Mouse (Mus musculus): ENCODE results near the gene Usp21. TPM values are rescaled to one million over a fixed set of nuclear protein-coding genes. Genes with fewer than 3 reads are reported as not detected.

Gene Usp21
- polyA plus RNA-seq, 1 experiment = 79.1 TPM

DNA sequence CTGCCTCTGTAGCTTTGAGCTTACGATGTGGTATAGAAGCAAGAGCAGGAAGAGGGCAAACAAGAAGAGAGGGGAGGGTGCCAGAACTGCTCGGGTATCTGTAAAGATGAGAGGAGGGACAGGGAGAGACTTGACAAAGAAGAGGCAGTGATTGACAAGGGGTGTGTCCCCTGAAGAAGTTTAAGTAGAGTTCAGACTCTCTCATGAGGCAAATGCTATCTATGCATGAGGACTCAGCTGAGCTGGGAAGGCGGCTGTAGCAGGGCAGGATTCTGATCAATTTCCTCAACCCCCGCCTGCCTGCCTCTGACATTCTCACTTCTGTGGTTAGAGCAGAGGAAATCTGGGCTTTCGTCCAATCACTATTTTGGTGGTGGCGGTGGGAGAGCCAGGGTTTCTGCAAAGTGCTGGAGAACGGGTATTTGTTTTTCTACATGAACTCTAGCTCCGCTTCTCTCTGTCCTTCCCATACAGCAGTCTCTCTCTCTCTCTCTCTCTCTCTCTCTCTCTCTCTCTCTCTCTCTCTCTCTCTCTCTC, 25.1 kb downstream of the Usp21 start:
- no peak for DNase-seq
- WGBS = 1% methylated on average over 8 of the region's 8 CpGs
- Histone ChIP-seq H3K4me3 (ENCODE audit: control insufficient read depth, insufficient read depth, low read length) (no peak overlapping the region), H3K36me3 (ENCODE audit: control insufficient read depth, insufficient read depth, low read length) (no peaks in the 10 kb centered on the region), H3K27ac (ENCODE audit: control insufficient read depth, insufficient read depth, low read length) (no peak overlapping the region), H3K27me3 (ENCODE audit: control insufficient read depth, insufficient read depth, low read length) (no peaks in the 10 kb centered on the region), H3K4me1 (replicated peaks; ENCODE audit: control insufficient read depth, insufficient read depth, low read length) (0 out of 2 replicates have a peak, but pooled peaks cover 2% of the 10 kb centered on the region)
- no peak for TF ChIP-seq CTCF (IDR thresholded peaks at IDR 0.05; ENCODE audit: borderline replicate concordance, control insufficient read depth, extremely low read depth, insufficient read depth, low read length, poor library complexity)
- no peak for TF ChIP-seq POLR2A (IDR thresholded peaks at IDR 0.05; ENCODE audit: control insufficient read depth, extremely low read depth, insufficient read depth, low read length, poor library complexity)

DNA sequence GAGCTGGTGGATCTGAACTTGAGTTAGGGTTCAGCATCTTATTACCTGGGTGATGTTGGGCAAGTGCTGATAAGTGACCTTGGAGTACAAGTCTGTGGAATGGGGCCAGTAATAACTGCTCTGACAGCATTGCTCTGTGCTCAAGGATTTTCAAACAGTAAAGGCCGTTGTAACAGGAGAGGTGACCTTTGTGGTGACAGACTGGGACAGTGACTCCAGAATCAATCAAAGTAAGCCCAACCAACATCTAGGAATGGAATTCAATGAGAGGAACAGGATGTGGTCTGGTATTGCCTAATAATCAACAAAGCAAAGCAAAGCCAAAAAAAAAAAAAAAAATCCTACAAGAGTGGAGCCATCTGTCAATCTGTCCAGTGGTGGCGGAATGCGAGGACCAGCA, 27.5 kb downstream of the Usp21 start:
- TF ChIP-seq POLR2A (IDR thresholded peaks at IDR 0.05; ENCODE audit: control insufficient read depth, extremely low read depth, insufficient read depth, low read length, poor library complexity) (no peak), CTCF (IDR thresholded peaks at IDR 0.05; ENCODE audit: borderline replicate concordance, control insufficient read depth, extremely low read depth, insufficient read depth, low read length, poor library complexity) (no peak)
- 0 out of 2 replicates have a peak, but pooled peaks cover 2% of the 10 kb centered on the region for H3K4me1 ChIP-seq (replicated peaks; ENCODE audit: control insufficient read depth, insufficient read depth, low read length)
- no peak overlapping the region for H3K27ac ChIP-seq (ENCODE audit: control insufficient read depth, insufficient read depth, low read length)
- DNase-seq = no peak
- no peaks in the 10 kb centered on the region for H3K36me3 ChIP-seq (ENCODE audit: control insufficient read depth, insufficient read depth, low read length)
- WGBS = 85% methylated on average over 3 of the region's 3 CpGs
- no peaks in the 10 kb centered on the region for H3K27me3 ChIP-seq (ENCODE audit: control insufficient read depth, insufficient read depth, low read length)
- no peak overlapping the region for H3K4me3 ChIP-seq (ENCODE audit: control insufficient read depth, insufficient read depth, low read length)

DNA sequence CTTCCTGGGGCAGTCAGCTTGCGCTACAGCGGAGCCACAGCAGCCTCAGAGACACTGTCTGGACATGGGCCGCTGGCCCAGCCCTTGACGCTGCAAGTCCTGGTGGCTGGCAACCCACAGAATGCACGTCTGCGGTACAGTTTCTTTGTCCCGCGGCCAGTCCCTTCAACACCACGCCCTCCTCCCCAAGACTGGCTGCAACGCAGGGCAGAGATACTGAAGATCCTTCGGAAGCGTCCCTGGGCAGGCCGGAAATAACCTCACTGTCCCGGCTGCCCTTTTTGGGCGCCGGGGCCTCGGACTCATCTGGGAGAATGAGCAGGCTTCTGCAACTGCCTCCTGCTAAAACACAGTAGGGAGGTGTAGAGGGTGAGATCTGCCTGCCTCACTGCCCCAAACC, 28.9 kb downstream of the Usp21 start:
- H3K27me3 ChIP-seq (ENCODE audit: control insufficient read depth, insufficient read depth, low read length) = no peaks in the 10 kb centered on the region
- TF ChIP-seq CTCF (IDR thresholded peaks at IDR 0.05; ENCODE audit: borderline replicate concordance, control insufficient read depth, extremely low read depth, insufficient read depth, low read length, poor library complexity) (no peak), POLR2A (IDR thresholded peaks at IDR 0.05; ENCODE audit: control insufficient read depth, extremely low read depth, insufficient read depth, low read length, poor library complexity) (no peak)
- no peaks in the 10 kb centered on the region for H3K36me3 ChIP-seq (ENCODE audit: control insufficient read depth, insufficient read depth, low read length)
- no peak for DNase-seq
- no peak overlapping the region for H3K4me3 ChIP-seq (ENCODE audit: control insufficient read depth, insufficient read depth, low read length)
- no peak overlapping the region for H3K27ac ChIP-seq (ENCODE audit: control insufficient read depth, insufficient read depth, low read length)
- WGBS = 54% methylated on average over 17 of the region's 17 CpGs
- H3K4me1 ChIP-seq (replicated peaks; ENCODE audit: control insufficient read depth, insufficient read depth, low read length) = 0 out of 2 replicates have a peak, but pooled peaks cover 2% of the 10 kb centered on the region

DNA sequence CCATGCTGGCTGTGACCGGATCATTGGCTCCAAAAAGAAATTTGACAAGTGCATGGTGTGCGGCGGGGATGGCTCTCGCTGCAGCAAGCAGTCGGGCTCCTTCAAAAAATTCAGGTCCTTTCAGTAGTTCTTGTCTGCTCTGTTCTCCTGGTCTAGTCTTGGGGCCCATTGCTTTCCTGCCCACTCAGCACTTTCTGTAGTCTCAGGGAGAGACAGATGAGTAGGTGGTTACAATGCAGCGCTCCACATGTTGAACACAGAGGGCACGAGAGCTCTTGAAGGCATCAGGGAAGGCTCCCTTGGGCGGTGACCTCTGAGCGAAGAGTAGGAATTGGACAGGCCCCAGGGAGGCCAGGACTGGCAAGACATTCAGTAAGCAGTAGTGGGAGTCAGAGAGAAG, 30.0 kb downstream of the Usp21 start:
- Histone ChIP-seq H3K4me3 (ENCODE audit: control insufficient read depth, insufficient read depth, low read length) (no peak overlapping the region), H3K4me1 (replicated peaks; ENCODE audit: control insufficient read depth, insufficient read depth, low read length) (0 out of 2 replicates have a peak, but pooled peaks cover 1% of the 10 kb centered on the region), H3K36me3 (ENCODE audit: control insufficient read depth, insufficient read depth, low read length) (no peaks in the 10 kb centered on the region), H3K27ac (ENCODE audit: control insufficient read depth, insufficient read depth, low read length) (no peak overlapping the region), H3K27me3 (ENCODE audit: control insufficient read depth, insufficient read depth, low read length) (no peaks in the 10 kb centered on the region)
- 93% methylated on average over 9 of the region's 9 CpGs for WGBS
- DNase-seq = no peak
- no peak for TF ChIP-seq POLR2A (IDR thresholded peaks at IDR 0.05; ENCODE audit: control insufficient read depth, extremely low read depth, insufficient read depth, low read length, poor library complexity)
- no peak for TF ChIP-seq CTCF (IDR thresholded peaks at IDR 0.05; ENCODE audit: borderline replicate concordance, control insufficient read depth, extremely low read depth, insufficient read depth, low read length, poor library complexity)

DNA sequence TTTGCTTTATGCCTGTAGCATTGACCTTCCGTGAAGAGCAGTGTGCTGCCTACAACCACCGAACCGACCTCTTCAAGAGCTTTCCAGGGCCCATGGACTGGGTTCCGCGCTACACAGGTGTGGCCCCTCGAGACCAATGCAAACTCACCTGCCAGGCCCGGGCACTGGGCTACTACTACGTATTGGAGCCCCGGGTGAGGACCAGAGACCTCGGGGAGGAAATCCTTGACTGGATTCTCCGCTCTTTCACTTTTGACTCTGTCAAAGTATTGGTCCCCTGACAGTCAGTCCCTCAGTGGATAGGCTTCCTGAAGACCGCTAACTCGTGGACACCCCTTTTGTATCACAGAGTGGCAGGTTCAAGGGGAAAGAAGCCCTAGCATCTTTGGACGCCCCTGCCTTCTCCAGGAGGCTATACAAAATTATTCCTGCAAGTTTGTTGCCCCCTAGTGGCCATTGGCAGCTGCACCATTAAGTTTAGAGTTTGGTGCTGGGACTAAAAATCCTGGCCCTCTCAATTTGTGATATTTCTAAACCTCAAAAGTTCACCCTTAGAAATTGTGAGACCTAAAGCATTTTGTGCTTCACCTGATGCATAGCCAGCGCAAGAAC, 30.7 kb downstream of the Usp21 start:
- WGBS = 66% methylated on average over 15 of the region's 15 CpGs
- Histone ChIP-seq H3K4me1 (replicated peaks; ENCODE audit: control insufficient read depth, insufficient read depth, low read length) (no peaks in the 10 kb centered on the region), H3K4me3 (ENCODE audit: control insufficient read depth, insufficient read depth, low read length) (no peak overlapping the region), H3K27me3 (ENCODE audit: control insufficient read depth, insufficient read depth, low read length) (no peaks in the 10 kb centered on the region), H3K36me3 (ENCODE audit: control insufficient read depth, insufficient read depth, low read length) (no peaks in the 10 kb centered on the region), H3K27ac (ENCODE audit: control insufficient read depth, insufficient read depth, low read length) (no peak overlapping the region)
- TF ChIP-seq POLR2A (IDR thresholded peaks at IDR 0.05; ENCODE audit: control insufficient read depth, extremely low read depth, insufficient read depth, low read length, poor library complexity) = no peak
- 0 out of 2 replicates have a peak, but pooled peaks have one; percentile 29 for TF ChIP-seq CTCF (IDR thresholded peaks at IDR 0.05; ENCODE audit: borderline replicate concordance, control insufficient read depth, extremely low read depth, insufficient read depth, low read length, poor library complexity)
- DNase-seq = peak; percentile 55

DNA sequence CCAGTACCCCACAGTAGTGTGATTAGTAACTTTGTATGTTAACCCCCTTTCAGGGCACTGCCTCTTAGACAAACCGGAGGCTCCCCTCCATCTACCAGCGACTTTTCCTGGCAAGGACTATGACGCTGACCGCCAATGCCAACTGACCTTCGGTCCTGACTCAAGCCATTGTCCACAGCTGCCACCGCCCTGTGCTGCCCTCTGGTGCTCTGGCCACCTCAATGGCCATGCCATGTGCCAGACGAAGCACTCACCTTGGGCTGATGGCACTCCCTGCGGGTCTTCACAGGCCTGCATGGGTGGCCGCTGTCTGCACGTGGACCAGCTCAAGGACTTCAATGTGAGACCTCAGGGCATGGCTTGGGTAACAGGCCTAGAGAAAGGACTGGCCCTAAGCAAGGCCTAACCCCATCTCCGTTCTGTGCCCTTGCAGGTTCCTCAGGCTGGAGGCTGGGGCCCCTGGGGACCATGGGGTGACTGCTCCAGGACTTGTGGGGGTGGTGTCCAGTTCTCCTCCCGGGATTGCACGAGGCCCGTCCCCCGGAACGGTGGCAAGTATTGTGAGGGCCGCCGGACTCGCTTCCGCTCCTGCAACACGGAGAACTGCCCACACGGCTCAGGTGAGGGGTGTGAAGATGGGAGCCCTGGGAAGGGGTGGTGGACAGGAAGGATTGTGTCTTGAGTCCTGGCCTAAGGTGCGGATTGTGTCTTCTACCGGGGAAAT, 31.5 kb downstream of the Usp21 start:
- WGBS = 97% methylated on average over 24 of the region's 24 CpGs
- Histone ChIP-seq H3K4me3 (ENCODE audit: control insufficient read depth, insufficient read depth, low read length) (no peak overlapping the region), H3K4me1 (replicated peaks; ENCODE audit: control insufficient read depth, insufficient read depth, low read length) (no peaks in the 10 kb centered on the region), H3K27me3 (ENCODE audit: control insufficient read depth, insufficient read depth, low read length) (no peaks in the 10 kb centered on the region), H3K36me3 (ENCODE audit: control insufficient read depth, insufficient read depth, low read length) (no peaks in the 10 kb centered on the region), H3K27ac (ENCODE audit: control insufficient read depth, insufficient read depth, low read length) (no peak overlapping the region)
- no peak for TF ChIP-seq POLR2A (IDR thresholded peaks at IDR 0.05; ENCODE audit: control insufficient read depth, extremely low read depth, insufficient read depth, low read length, poor library complexity)
- DNase-seq = no peak

Measured in thymus, adult 2 months (tissue).